Mouse (Mus musculus): ENCODE data around the gene Rrp9.

DNA sequence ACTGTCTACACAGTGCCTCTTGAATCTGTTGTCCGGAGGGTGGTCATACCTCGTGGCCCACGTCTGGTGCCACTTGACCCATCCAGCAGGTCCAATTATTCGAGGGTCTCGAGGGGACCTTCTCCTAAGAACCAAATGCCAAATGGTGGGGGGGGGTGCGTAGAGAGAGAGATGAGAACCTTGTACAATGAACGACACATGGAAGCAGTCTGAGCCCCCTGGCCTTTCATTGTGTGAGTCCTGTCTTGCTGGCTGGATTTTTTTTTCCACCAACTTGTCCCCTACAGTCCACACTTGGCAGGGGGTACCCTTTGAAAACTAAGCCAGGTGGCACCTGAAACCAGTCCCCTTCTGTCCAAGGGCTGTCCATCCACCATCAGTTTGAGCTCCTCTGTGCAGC, 8.0 kb upstream of the Rrp9 start:
- no peak for TF ChIP-seq CTCF (IDR thresholded peaks at IDR 0.05; ENCODE audit: low read depth, low read length)
- no peak for TF ChIP-seq POLR2A (IDR thresholded peaks at IDR 0.05; ENCODE audit: insufficient read depth, low read length)
